Mouse (Mus musculus) 3134 (cell line): ENCODE results near the gene Fam92a.
"Not testable (repeated sequence)": the region's sequence is repeated elsewhere in the genome, so short reads cannot be mapped to it uniquely, and the experiment has no call there.

Experiments
- DNase-seq: peaks from one replicate; pipeline ENCODE4 v3.0.0-alpha.2; 2011; ENCODE audit warnings: low spot score; ENCODE audit not compliant: insufficient read length; ENCODE audit errors: extremely low read depth

Gene Fam92a

GRCm38 (mm10) chr4:12171318-12172091 is at the start of gene Fam92a:
Gene Fam92a, minus strand, starts transcription at chr4:12172015.
- DNase-seq: peak; percentile 89

DNA sequence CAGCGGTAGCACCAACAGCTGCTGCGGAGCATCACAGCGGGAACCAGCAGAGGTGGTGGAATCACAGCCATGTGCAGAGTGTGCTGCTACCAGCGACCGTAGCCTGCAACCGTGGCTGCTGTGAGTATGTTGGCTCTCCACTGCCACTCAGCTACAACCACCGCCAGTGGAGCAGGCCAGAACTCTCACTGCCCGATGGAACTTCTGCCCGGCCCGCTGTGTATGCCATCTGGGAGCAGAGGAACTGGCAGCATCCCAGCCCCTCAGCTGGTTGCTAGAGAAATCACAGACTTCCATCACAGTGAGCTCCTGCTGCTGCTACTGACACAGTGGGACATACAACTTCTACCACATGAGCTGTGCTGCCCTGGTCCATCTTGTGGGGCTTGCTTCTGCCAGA is 7.2 kb upstream of the Fam92a start:
- DNase-seq: no peak

DNA sequence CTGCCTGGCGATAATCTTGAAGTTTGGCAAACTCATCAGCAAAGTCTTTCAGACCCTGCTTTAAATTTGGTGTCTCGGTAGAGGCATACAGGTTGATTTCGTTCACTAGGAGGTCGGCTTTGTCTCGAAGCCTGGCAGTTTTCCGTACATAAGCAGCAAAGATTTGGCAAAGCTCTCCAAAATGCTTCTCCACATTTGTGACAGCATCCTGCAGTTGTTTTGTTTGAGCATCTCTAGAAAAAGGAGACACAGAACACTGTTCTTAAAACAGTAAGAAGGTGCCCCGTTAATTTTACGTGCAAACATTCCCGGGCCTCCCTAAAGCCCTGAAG is 863 bp downstream of the Fam92a start:
- DNase-seq: no peak

DNA sequence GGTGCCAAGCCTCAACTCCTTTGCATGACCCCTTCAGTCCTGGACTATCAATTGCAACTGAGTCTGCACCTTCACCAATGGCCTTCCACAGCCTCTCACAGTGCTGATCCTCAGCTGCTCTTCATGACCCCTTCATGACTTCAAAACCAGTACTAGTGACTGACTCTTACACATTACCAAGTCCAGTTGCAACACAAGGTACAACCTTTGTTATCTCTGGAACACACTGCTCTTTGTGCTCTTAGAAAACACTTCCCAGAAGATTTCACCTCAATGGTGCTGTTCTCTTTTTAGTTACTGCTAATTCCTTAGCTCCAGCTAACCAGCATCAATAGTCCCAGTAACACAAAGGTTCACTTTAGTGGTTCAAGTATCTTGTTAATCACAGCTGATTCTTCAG is 24.2 kb downstream of the Fam92a start:
- DNase-seq: no peak

- DNase-seq: not testable (repeated sequence)
Observed at GRCm38 (mm10) chr4:12141516-12141915, 30.3 kb downstream of the Fam92a start.

GRCm38 (mm10) chr4:12140592-12141062 is 31.2 kb downstream of the Fam92a start:
- peak; percentile 36 for DNase-seq

- DNase-seq: peak; percentile 41
Observed at GRCm38 (mm10) chr4:12140141-12140567, 31.7 kb downstream of the Fam92a start, which contains the start of gene Rbm12b1. Gene Rbm12b1, plus strand, starts transcription at chr4:12140264.
